In the genomic region with DNA sequence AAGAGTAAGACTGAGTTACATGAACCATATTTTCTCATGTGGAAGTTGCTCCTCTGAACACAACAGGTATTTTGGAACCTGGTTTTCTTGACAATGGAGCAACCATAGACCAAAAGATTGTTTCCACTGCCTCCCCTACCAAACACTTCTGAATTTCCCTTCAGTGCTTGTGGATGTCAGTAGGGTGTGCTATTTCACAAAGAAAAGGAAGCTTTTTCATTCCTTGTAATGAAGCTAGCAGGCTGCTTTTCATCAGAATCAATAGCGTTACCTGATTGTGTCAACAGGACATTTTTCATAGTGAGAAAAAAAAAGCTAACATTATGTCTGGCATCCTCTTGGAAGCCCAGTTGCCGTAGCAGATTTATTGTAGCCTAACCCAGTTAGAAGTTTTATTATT, we compare ENCODE assay signal across 16 mouse cellular contexts.
DNase-seq lines count a peak whose midpoint lies in the region; ATAC-seq and TF ChIP-seq lines count a peak whose summit lies in the region.
"Had no signal": no experiment of that assay in that cellular context is flagged by ENCODE, and none has a peak within 500 bp of the region (broad histone marks: within the 10 kb centered on the region; RNA-seq: fewer than 3 reads in every experiment).

No protein-coding gene starts in this region.

- no peak overlapping the region for H3K4me3 ChIP-seq in embryonic facial prominence, embryonic 11.5 days (ENCODE audit: low read depth, low read length)
- H3K4me3 ChIP-seq in embryonic facial prominence, embryonic 10.5 days: no peak overlapping the region
- no peak overlapping the region for H3K4me3 ChIP-seq in kidney, postnatal 0 days (replicated peaks; ENCODE audit: low read depth, low read length)
- H3K4me3 ChIP-seq in neural tube, embryonic 15.5 days (replicated peaks): no peak overlapping the region
- H3K4me3 ChIP-seq: forebrain, embryonic 10.5 days; limb, embryonic 13.5 days; lung, embryonic 15.5 days had no signal

- H3K4me2 ChIP-seq in embryonic facial prominence, embryonic 11.5 days (ENCODE audit: low read depth, low read length): no peak overlapping the region
- H3K4me2 ChIP-seq in kidney, postnatal 0 days (ENCODE audit: low read length): no peak overlapping the region
- H3K4me2 ChIP-seq in neural tube, embryonic 15.5 days: no peak overlapping the region
- H3K4me2 ChIP-seq: limb, embryonic 13.5 days; lung, embryonic 15.5 days had no signal

- DNase-seq in embryonic facial prominence, embryonic 11.5 days (ENCODE audit: low spot score): peak; percentile 18
- DNase-seq in embryonic facial prominence, embryonic 10.5 days (ENCODE audit: low spot score): no peak
- no peak for DNase-seq in kidney, postnatal 0 days (ENCODE audit: low spot score)
- no peak for DNase-seq in kidney, postnatal 10 days
- DNase-seq in NIH3T3 (ENCODE audit: low read depth): peak; percentile 53
- peak; percentile 28 for DNase-seq in embryo, embryonic 10.5 days (ENCODE audit: low spot score)
- no peak for DNase-seq in spleen, postnatal 36 days (ENCODE audit: low spot score in 2 of 2)
- DNase-seq: adrenal gland, postnatal 14 days; gastrocnemius, postnatal 36 days; heart, postnatal 14 days; kidney, adult 8-10 months; right cerebral cortex, postnatal 25 days had no signal

- H3K27me3 ChIP-seq in embryonic facial prominence, embryonic 11.5 days (ENCODE audit: control insufficient read depth, insufficient read depth, low read length): no peaks in the 10 kb centered on the region
- no peaks in the 10 kb centered on the region for H3K27me3 ChIP-seq in embryonic facial prominence, embryonic 10.5 days (replicated peaks; ENCODE audit: low read depth, poor library complexity, severe bottlenecking)
- no peaks in the 10 kb centered on the region for H3K27me3 ChIP-seq in kidney, postnatal 0 days (ENCODE audit: insufficient read depth, low read length)
- no peaks in the 10 kb centered on the region for H3K27me3 ChIP-seq in neural tube, embryonic 15.5 days (replicated peaks)
- H3K27me3 ChIP-seq: limb, embryonic 13.5 days; lung, embryonic 15.5 days had no signal

- WGBS in embryonic facial prominence, embryonic 11.5 days: 67% methylated on average over 2 of the region's 2 CpGs
- WGBS in embryonic facial prominence, embryonic 10.5 days: 77% methylated on average over 2 of the region's 2 CpGs
- 60% methylated on average over 2 of the region's 2 CpGs for WGBS in kidney, postnatal 0 days
- WGBS in neural tube, embryonic 15.5 days: 54% methylated on average over 2 of the region's 2 CpGs

- no peak overlapping the region for H3K9ac ChIP-seq in embryonic facial prominence, embryonic 11.5 days (replicated peaks; ENCODE audit: low read length)
- H3K9ac ChIP-seq in kidney, postnatal 0 days (ENCODE audit: low read depth, low read length): no peak overlapping the region
- H3K9ac ChIP-seq in neural tube, embryonic 15.5 days (replicated peaks): no peak overlapping the region
- H3K9ac ChIP-seq: limb, embryonic 13.5 days; lung, embryonic 15.5 days had no signal

- TF ChIP-seq CTCF in kidney, postnatal 0 days (IDR thresholded peaks at IDR 0.05; ENCODE audit: low read depth): peak; percentile 63

- no peak for ATAC-seq in embryonic facial prominence, embryonic 11.5 days (replicated peaks; ENCODE audit: insufficient number of reproducible peaks, low FRiP score, low TSS enrichment, low read depth)
- ATAC-seq in kidney, postnatal 0 days (replicated peaks; ENCODE audit: low FRiP score, low read depth): no peak
- no peak; the same call in 1 of the 2 replicates for ATAC-seq in neural tube, embryonic 15.5 days (ENCODE audit: low FRiP score)

- H3K9me3 ChIP-seq in embryonic facial prominence, embryonic 11.5 days (replicated peaks; ENCODE audit: control insufficient read depth, low read length): no peaks in the 10 kb centered on the region; the same call in 1 of the 2 replicates
- H3K9me3 ChIP-seq in embryonic facial prominence, embryonic 10.5 days: 0 out of 2 replicates have a peak, but pooled peaks cover 3% of the 10 kb centered on the region
- no peaks in the 10 kb centered on the region for H3K9me3 ChIP-seq in kidney, postnatal 0 days (replicated peaks; ENCODE audit: low read length)
- no peaks in the 10 kb centered on the region for H3K9me3 ChIP-seq in neural tube, embryonic 15.5 days (replicated peaks)
- H3K9me3 ChIP-seq: lung, embryonic 15.5 days had no signal

- no peaks in the 10 kb centered on the region for H3K4me1 ChIP-seq in embryonic facial prominence, embryonic 11.5 days (ENCODE audit: control insufficient read depth, insufficient read depth, low read length)
- H3K4me1 ChIP-seq in embryonic facial prominence, embryonic 10.5 days: no peaks in the 10 kb centered on the region
- no peaks in the 10 kb centered on the region for H3K4me1 ChIP-seq in kidney, postnatal 0 days (replicated peaks; ENCODE audit: insufficient read depth, low read length)
- no peaks in the 10 kb centered on the region for H3K4me1 ChIP-seq in neural tube, embryonic 15.5 days
- H3K4me1 ChIP-seq: forebrain, embryonic 10.5 days; limb, embryonic 13.5 days; lung, embryonic 15.5 days had no signal

- H3K27ac ChIP-seq in embryonic facial prominence, embryonic 11.5 days (replicated peaks; ENCODE audit: low read depth, low read length): no peak overlapping the region
- H3K27ac ChIP-seq in embryonic facial prominence, embryonic 10.5 days (replicated peaks): no peak overlapping the region
- H3K27ac ChIP-seq in kidney, postnatal 0 days: no peak overlapping the region
- H3K27ac ChIP-seq in neural tube, embryonic 15.5 days (replicated peaks): no peak overlapping the region
- H3K27ac ChIP-seq: forebrain, embryonic 10.5 days; limb, embryonic 13.5 days; lung, embryonic 15.5 days had no signal

- H3K36me3 ChIP-seq in embryonic facial prominence, embryonic 11.5 days (replicated peaks; ENCODE audit: control insufficient read depth, insufficient read depth, low read depth, low read length): no peaks in the 10 kb centered on the region
- no peaks in the 10 kb centered on the region for H3K36me3 ChIP-seq in embryonic facial prominence, embryonic 10.5 days (replicated peaks)
- H3K36me3 ChIP-seq in kidney, postnatal 0 days (ENCODE audit: insufficient read depth, low read length): no peaks in the 10 kb centered on the region
- no peaks in the 10 kb centered on the region for H3K36me3 ChIP-seq in neural tube, embryonic 15.5 days
- H3K36me3 ChIP-seq: forebrain, embryonic 10.5 days; limb, embryonic 13.5 days; lung, embryonic 15.5 days had no signal

Comparison
In these comparisons a context has a peak if more than half of its experiments do, and no peak if none do; other contexts are left out.
1. DNase-seq: peak in embryonic facial prominence, embryonic 11.5 days (single experiment), NIH3T3 (single experiment) and embryo, embryonic 10.5 days (single experiment); none in embryonic facial prominence, embryonic 10.5 days (single experiment), kidney, postnatal 0 days (single experiment), kidney, postnatal 10 days (single experiment) and spleen, postnatal 36 days (0 of 2).